In the genomic region with DNA sequence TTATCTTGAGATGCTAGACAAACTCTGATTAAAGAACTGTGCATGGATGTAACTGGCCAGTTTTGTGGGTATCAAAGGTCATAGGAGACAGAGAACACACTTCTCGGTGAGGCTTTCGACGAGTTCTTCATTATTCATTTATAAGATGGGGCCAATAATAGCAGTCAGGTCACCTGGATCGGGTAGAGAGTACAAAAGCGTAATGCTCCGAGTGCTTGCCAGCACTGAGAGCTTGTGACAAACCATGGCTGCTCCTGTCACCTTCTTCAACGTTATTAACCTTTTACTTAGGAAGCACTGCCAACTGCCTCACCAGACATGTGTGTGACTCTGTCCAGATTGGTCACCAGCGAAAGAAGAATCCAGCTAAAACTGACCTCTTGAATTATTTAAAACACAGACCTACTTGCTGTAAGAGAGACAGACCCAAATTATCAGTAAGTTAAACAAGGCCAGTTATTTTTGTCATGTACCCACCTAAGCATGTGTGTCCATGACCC, we compare ENCODE assay signal across 24 mouse cellular contexts.
"Had no signal": no experiment of that assay in that cellular context is flagged by ENCODE, and none has a peak within 500 bp of the region (broad histone marks: within the 10 kb centered on the region; RNA-seq: fewer than 3 reads in every experiment).

No protein-coding gene starts in this region.

- H3K36me3 ChIP-seq: limb, embryonic 10.5 days; limb, embryonic 13.5 days; liver, embryonic 12.5 days; liver, embryonic 15.5 days; lung, embryonic 15.5 days; midbrain, embryonic 10.5 days; neural tube, embryonic 12.5 days; neural tube, embryonic 15.5 days had no signal

- H3K4me2 ChIP-seq: limb, embryonic 13.5 days; liver, embryonic 12.5 days; liver, embryonic 15.5 days; lung, embryonic 15.5 days; neural tube, embryonic 12.5 days; neural tube, embryonic 15.5 days had no signal

- H3K9ac ChIP-seq: limb, embryonic 13.5 days; liver, embryonic 12.5 days; liver, embryonic 15.5 days; lung, embryonic 15.5 days; neural tube, embryonic 12.5 days; neural tube, embryonic 15.5 days had no signal

- DNase-seq: layer of hippocampus, adult 9-11 months; liver; lung, adult 18-20 months; lung, postnatal 10 days; lung, postnatal 36 days; midbrain, embryonic 14.5 days; right cerebral cortex, adult 18-20 months; right cerebral cortex, postnatal 14 days; right cerebral cortex, postnatal 4 days; thymus, adult 2 months; thymus, postnatal 14 days; thymus, postnatal 4 days had no signal

- H3K4me3 ChIP-seq: layer of hippocampus, adult 2 months; limb, embryonic 10.5 days; limb, embryonic 13.5 days; liver, embryonic 12.5 days; liver, embryonic 15.5 days; lung, embryonic 15.5 days; megakaryocyte, embryonic 14.5 days; midbrain, embryonic 10.5 days; neural tube, embryonic 12.5 days; neural tube, embryonic 15.5 days had no signal

- H3K27ac ChIP-seq: layer of hippocampus, adult 2 months; limb, embryonic 10.5 days; limb, embryonic 13.5 days; liver, embryonic 12.5 days; liver, embryonic 15.5 days; lung, embryonic 15.5 days; midbrain, embryonic 10.5 days; neural tube, embryonic 12.5 days; neural tube, embryonic 15.5 days; stomach, postnatal 0 days had no signal

- ATAC-seq: intestine, postnatal 0 days; liver, embryonic 12.5 days had no signal

- H3K4me1 ChIP-seq: limb, embryonic 10.5 days; limb, embryonic 13.5 days; liver, embryonic 12.5 days; liver, embryonic 15.5 days; neural tube, embryonic 12.5 days; neural tube, embryonic 15.5 days had no signal

- H3K27me3 ChIP-seq: limb, embryonic 13.5 days; liver, embryonic 12.5 days; liver, embryonic 15.5 days; lung, embryonic 15.5 days; neural tube, embryonic 12.5 days; neural tube, embryonic 15.5 days had no signal

- H3K9me3 ChIP-seq: limb, embryonic 10.5 days; limb, embryonic 13.5 days; liver, embryonic 12.5 days; liver, embryonic 15.5 days; lung, embryonic 15.5 days; megakaryocyte, embryonic 14.5 days; midbrain, embryonic 10.5 days; neural tube, embryonic 12.5 days; neural tube, embryonic 15.5 days had no signal
